Mouse (Mus musculus): Measurements from ENCODE around the gene Adamts2.

- TF ChIP-seq CTCF (IDR thresholded peaks at IDR 0.05; ENCODE audit: low read depth, low read length) (no peak), POLR2A (IDR thresholded peaks at IDR 0.05; ENCODE audit: extremely low read depth, insufficient read depth, low read length) (no peak)
Measured at GRCm38 (mm10) chr11:50611181-50611580, 9.3 kb downstream of the Adamts2 start.
